Mouse (Mus musculus) stomach, embryonic 14.5 days (tissue): ENCODE measurements at regions not wholly inside any gene's neighbourhood (a gene's known extent, or its start where the extent isn't known, plus 50 kb on each side); places are given as distances from the start of the nearest gene placed in this dataset.

Experiments
- ATAC-seq: fragments of 200-750 bp; cut with Nextera tagmentation; 2 replicates; pipeline ENCODE4 v1.8.0; 2017; ENCODE audit warnings: low read depth, moderate TSS enrichment; ENCODE audit not compliant: insufficient number of reproducible peaks, insufficient read depth, low FRiP score
- H3K27ac ChIP-seq: fragments of 300-500 bp; sonication (generic); 2 replicates; pipeline ENCODE4 v1.5.1; 2014; ENCODE audit warnings: mild to moderate bottlenecking, low read length, moderate library complexity, mixed read lengths
- H3K27me3 ChIP-seq: fragments of 300-500 bp; sonication (generic); 2 replicates; pipeline ENCODE4 v1.6.1; 2014; ENCODE audit warnings: low read length, control low read depth, mixed read lengths; ENCODE audit not compliant: control insufficient read depth, insufficient read depth
- H3K36me3 ChIP-seq: fragments of 300-500 bp; sonication (generic); 2 replicates; pipeline ENCODE4 v1.6.1; 2014; ENCODE audit warnings: mild to moderate bottlenecking, control low read depth, low read length, moderate library complexity, mixed read lengths; ENCODE audit not compliant: control insufficient read depth, insufficient read depth
- H3K4me1 ChIP-seq: fragments of 300-500 bp; sonication (generic); 2 replicates; pipeline ENCODE4 v1.6.1; 2014; ENCODE audit warnings: low read length, control low read depth, mixed read lengths; ENCODE audit not compliant: control insufficient read depth, insufficient read depth
- H3K4me2 ChIP-seq: fragments of 300-500 bp; sonication (generic); replicated peaks from 2 replicates; pipeline ENCODE4 v1.6.1; 2014; ENCODE audit warnings: low read depth, low read length, control low read depth
- H3K4me3 ChIP-seq: fragments of 300-500 bp; sonication (generic); 2 replicates; pipeline ENCODE4 v1.5.1; 2014; ENCODE audit warnings: low read depth, low read length, control low read depth
- H3K9ac ChIP-seq: fragments of 300-500 bp; sonication (generic); replicated peaks from 2 replicates; pipeline ENCODE4 v1.6.1; 2014; ENCODE audit warnings: low read depth, mild to moderate bottlenecking, control low read depth, low read length, moderate library complexity, mixed read lengths
- H3K9me3 ChIP-seq: fragments of 300-500 bp; sonication (generic); 2 replicates; pipeline ENCODE4 v1.6.1; 2016; ENCODE audit warnings: low read depth, low read length, control low read depth; ENCODE audit not compliant: control insufficient read depth
- WGBS: fragments of 180-500 bp; shearing (Covaris S2); extraction: QIAGEN DNeasy Blood & Tissue Kit; methylation state at CpG from one replicate; pipeline ENCODE4 v1.1.7; 2014; 5-methylcytosine and 5-hydroxymethylcytosine counted together

DNA sequence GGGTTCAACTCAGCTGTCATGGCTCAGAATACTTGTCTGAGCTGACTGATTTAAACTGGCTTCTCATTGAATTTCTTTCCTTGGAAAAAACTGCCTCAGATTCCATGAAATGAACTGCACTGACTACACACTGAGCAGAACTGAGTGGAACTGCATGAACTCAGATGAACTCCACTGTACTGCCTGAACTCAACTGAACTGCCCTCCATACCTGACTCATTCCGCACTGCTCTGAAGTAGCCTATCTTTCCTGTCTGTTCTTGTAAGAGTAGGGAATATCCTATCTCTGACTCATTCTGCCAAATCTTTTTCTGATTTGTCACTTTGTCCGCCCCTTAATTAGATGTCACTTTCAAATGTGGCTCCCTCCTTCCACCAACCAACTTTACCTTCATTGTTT, 237.0 kb upstream of the Rgmb start:
- H3K9me3 ChIP-seq: no peaks in the 10 kb centered on the region
- no peak for ATAC-seq
- H3K9ac ChIP-seq: no peak overlapping the region
- H3K27me3 ChIP-seq: no peaks in the 10 kb centered on the region
- no peak overlapping the region for H3K27ac ChIP-seq
- 89% methylated on average over 2 of the region's 2 CpGs for WGBS
- no peak overlapping the region for H3K4me2 ChIP-seq
- H3K36me3 ChIP-seq: no peaks in the 10 kb centered on the region
- no peak overlapping the region for H3K4me3 ChIP-seq
- no peaks in the 10 kb centered on the region for H3K4me1 ChIP-seq

DNA sequence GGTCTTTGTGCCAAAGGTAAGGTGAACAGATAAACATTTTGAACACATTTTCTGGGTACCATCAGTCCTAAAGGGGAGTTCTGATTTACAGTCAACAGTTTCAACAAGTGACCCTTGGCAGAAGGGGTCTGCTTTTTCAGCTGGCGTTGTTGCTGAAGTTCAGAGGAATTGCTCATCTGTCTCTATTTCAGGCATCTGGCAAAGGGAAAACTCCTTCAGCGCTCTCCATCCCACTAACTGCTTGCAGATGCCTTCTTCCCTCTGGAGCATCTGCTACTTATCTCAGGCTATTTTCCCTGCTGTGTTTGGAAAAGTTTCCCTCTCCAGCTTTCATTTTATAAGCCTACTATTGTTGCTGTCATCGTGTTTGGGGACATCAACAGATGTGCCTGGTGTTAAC, 223.6 kb upstream of the Rgmb start:
- H3K4me1 ChIP-seq: peaks cover 6% of the 10 kb centered on the region
- no peaks in the 10 kb centered on the region for H3K36me3 ChIP-seq
- WGBS: 19% methylated on average over 3 of the region's 3 CpGs
- no peaks in the 10 kb centered on the region for H3K27me3 ChIP-seq
- H3K27ac ChIP-seq: peak overlapping the region; percentile 66; the same call in 1 of the 2 replicates
- H3K9ac ChIP-seq: no peak overlapping the region
- no peaks in the 10 kb centered on the region for H3K9me3 ChIP-seq
- no peak overlapping the region for H3K4me2 ChIP-seq
- no peak overlapping the region for H3K4me3 ChIP-seq
- ATAC-seq: peak; percentile 72; the same call in 1 of the 2 replicates

DNA sequence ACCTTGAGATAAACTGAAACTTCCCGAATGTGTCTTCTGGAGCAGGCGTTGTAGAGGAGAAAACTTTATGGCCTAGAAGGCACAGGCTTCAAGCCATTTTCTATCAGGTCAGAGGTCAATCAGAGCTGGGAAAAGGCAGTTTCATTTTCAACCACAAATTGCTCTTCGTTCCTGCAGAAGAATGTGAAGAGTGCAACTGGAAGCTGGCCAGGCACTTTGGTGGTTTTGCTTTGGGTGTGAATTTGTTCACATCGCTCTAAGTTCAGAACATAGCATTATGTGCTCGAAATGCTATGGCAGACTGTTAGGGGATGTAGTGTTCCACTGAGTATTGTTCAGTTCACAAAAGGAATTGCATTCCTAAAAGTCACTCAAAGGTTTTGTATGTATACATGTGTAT, 220.9 kb upstream of the Rgmb start:
- 36% methylated on average over 5 of the region's 5 CpGs for WGBS

DNA sequence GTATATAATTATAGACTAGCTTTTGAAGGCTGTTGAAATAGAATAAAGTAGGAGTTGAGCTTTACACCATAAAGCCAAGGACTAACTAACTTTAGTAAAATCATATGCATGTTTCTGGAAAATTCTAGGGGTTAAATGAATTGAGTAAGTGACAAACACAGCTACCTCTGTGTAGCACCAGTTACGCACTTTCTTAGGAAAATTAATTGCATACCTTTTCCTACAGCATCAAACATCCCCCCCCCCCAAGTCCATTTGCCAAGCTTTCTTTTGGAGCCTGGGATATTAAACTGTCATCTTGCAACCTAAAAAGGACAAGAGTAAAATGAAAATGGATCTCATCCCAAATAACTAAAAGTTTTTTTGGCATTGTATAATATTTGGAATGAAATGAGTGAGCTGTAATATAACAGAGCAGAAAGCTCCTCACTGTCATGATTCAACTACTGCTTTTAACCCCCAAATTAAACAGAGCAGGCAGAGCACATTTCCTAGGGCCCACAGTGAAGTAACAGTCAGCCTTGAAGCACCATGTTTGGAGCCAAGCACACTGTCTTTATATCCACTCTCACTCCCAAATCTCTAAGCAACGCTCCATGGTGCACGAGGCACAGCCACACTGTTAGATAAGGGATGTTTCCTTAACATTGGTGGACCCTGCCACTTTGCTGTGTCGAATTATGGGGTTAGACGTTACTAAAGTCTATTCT, 210.9 kb upstream of the Rgmb start:
- no peaks in the 10 kb centered on the region for H3K9me3 ChIP-seq
- no peak overlapping the region for H3K4me2 ChIP-seq
- H3K4me3 ChIP-seq: no peak overlapping the region
- no peaks in the 10 kb centered on the region for H3K36me3 ChIP-seq
- ATAC-seq: peak; percentile 83; the same call in 1 of the 2 replicates
- no peaks in the 10 kb centered on the region for H3K27me3 ChIP-seq
- no peak overlapping the region for H3K9ac ChIP-seq
- H3K4me1 ChIP-seq: no peaks in the 10 kb centered on the region
- H3K27ac ChIP-seq: peak overlapping the region; percentile 59; the same call in 1 of the 2 replicates
- WGBS: 48% methylated on average over 5 of the region's 5 CpGs

More for the DNA sequence above, 220.9 kb upstream of the Rgmb start:
- 0 out of 2 replicates have a peak, but pooled peaks have one; percentile 18 for ATAC-seq
- no peak overlapping the region for H3K4me2 ChIP-seq
- no peaks in the 10 kb centered on the region for H3K27me3 ChIP-seq
- peak overlapping the region; percentile 53; the same call in 1 of the 2 replicates for H3K27ac ChIP-seq
- no peak overlapping the region; the same call in 1 of the 2 replicates for H3K9ac ChIP-seq
- no peaks in the 10 kb centered on the region for H3K36me3 ChIP-seq
- no peaks in the 10 kb centered on the region for H3K9me3 ChIP-seq
- H3K4me3 ChIP-seq: no peak overlapping the region
- peaks cover 6% of the 10 kb centered on the region for H3K4me1 ChIP-seq

DNA sequence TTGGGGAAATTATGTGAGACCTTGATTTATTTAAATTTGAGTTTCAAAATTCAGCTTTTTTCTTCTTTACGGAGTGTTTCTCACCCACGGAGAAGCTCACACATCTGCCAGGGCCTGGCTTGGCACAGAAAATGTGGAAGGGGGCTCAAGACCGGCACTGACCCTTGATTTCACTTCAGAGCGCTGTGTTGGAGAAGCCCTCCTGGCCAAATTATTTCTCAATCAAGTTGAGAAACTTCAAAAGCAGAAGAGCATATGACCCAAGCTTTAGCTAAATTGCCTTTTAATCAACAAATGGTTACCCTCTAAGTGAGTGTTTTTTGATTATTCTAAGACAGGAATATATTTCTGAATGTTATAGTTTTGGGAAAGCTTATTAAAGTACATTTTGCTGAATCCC, 197.2 kb upstream of the Rgmb start:
- Histone ChIP-seq H3K4me1 (no peaks in the 10 kb centered on the region), H3K36me3 (no peaks in the 10 kb centered on the region), H3K9ac (no peak overlapping the region), H3K27me3 (no peaks in the 10 kb centered on the region), H3K9me3 (no peaks in the 10 kb centered on the region), H3K4me2 (no peak overlapping the region), H3K4me3 (no peak overlapping the region), H3K27ac (no peak overlapping the region)
- 80% methylated on average over 4 of the region's 4 CpGs for WGBS
- no peak for ATAC-seq

DNA sequence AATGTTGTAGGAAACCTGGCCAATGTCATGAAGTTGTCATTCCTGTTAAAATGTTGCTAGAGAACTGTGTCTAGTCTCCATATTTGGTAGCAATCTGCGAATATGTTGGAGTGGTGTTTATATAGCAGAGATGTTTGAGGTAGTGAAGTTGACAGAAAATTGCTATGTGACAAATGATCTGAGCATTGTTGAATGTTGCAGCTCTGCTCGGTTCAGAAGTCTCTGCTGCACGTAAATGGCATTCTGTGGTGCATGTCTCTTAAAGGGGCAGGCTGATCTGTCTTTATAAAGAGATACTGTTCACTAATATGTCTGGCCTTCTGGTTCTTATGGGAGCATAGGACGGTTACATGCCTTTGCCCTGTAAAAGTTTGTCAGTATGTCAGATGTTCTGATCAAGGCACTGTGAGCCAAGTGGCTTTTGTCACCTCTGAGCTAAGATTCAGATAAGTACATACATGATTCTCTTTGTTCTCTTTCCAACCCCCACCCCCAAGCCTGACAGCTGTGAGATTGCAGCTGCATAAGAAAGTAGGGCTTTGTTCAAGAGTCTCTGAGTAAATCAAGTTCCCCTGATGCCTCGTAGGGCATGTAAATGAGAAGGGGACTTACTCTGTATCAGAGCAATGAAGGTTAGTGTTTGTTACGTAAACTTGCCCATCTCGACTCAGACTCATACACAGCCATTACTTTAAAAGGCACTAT, 174.2 kb upstream of the Rgmb start:
- Histone ChIP-seq H3K4me1 (peaks cover 5% of the 10 kb centered on the region; the same call in 1 of the 2 replicates), H3K27ac (peak overlapping the region; percentile 80), H3K27me3 (no peaks in the 10 kb centered on the region), H3K4me3 (no peak overlapping the region), H3K36me3 (no peaks in the 10 kb centered on the region), H3K9me3 (no peaks in the 10 kb centered on the region), H3K9ac (no peak overlapping the region), H3K4me2 (no peak overlapping the region)
- peak; percentile 87 for ATAC-seq
- 11% methylated on average over 7 of the region's 7 CpGs for WGBS

DNA sequence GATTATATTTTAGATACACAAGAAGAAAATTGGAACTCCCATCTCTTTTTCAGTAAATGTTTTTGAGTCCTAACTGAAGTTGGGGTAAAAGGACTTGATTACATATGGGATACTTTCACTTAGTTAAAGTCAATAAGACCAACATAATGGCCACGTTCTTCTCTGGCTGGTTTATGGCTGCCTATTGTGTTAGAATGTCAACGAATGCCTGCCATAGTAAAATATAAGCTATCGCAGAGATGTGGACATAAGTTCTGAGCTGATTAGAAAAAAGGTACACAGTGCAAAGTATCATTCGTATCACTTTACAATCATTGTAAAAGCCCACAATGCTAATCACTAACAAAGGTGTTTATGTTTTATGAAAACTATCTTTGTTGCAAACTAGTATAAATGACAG, 173.2 kb upstream of the Rgmb start:
- H3K9me3 ChIP-seq: no peaks in the 10 kb centered on the region
- WGBS: 42% methylated on average over 4 of the region's 4 CpGs
- no peak overlapping the region for H3K4me3 ChIP-seq
- peak overlapping the region; percentile 80; the same call in 1 of the 2 replicates for H3K27ac ChIP-seq
- ATAC-seq: 0 out of 2 replicates have a peak, but pooled peaks have one; percentile 11
- no peak overlapping the region for H3K4me2 ChIP-seq
- H3K36me3 ChIP-seq: no peaks in the 10 kb centered on the region
- peaks cover 5% of the 10 kb centered on the region; the same call in 1 of the 2 replicates for H3K4me1 ChIP-seq
- no peak overlapping the region for H3K9ac ChIP-seq
- H3K27me3 ChIP-seq: no peaks in the 10 kb centered on the region

DNA sequence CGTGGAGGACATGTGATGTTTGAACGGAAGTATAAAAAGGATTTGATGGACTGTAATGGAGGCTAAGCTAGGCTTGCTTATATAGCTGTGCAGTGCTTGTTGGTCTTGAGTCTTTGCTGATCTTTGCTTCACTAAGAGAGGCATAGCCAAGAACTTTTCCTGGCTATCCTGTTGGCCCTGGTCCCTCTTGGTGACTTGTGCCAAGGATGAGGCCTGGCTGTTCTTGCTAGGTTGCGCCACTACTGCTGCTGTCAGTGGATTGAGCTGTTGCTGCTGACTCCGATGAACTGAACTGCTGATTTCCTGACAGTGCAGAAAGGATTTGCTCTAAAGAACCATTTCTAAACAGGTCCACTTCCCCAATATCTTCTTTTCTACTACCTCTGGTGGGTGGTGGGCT, 167.9 kb upstream of the Rgmb start:
- H3K9ac ChIP-seq: no peak overlapping the region
- 91% methylated on average over 4 of the region's 4 CpGs for WGBS

More for the DNA sequence above, 167.9 kb upstream of the Rgmb start:
- Histone ChIP-seq H3K4me1 (no peaks in the 10 kb centered on the region), H3K4me3 (no peak overlapping the region), H3K9me3 (no peaks in the 10 kb centered on the region), H3K27me3 (no peaks in the 10 kb centered on the region), H3K4me2 (no peak overlapping the region), H3K36me3 (no peaks in the 10 kb centered on the region), H3K27ac (no peak overlapping the region)
- no peak for ATAC-seq
